Mouse (Mus musculus) layer of hippocampus, postnatal 14 days (tissue): ENCODE measurements around the gene Dclk3. TPM values are rescaled to one million over a fixed set of nuclear protein-coding genes. Genes with fewer than 3 reads are reported as not detected.

Experiments
- DNase-seq, 2 experiments: peaks; one replicate each; pipeline ENCODE4 v3.0.0; 2021 to 2022; ENCODE audit warnings: low spot score in 2 of 2, mixed read lengths in 1 of 2
- total RNA-seq, 2 experiments: library from RNA; stranded (reverse); gene quantifications; 2 replicates each; pipeline ENCODE4 v1.2.3; 2021

The Dclk3 gene
- total RNA-seq, 2 experiments from 2014 or later = 6.7 to 7.9 TPM

DNA sequence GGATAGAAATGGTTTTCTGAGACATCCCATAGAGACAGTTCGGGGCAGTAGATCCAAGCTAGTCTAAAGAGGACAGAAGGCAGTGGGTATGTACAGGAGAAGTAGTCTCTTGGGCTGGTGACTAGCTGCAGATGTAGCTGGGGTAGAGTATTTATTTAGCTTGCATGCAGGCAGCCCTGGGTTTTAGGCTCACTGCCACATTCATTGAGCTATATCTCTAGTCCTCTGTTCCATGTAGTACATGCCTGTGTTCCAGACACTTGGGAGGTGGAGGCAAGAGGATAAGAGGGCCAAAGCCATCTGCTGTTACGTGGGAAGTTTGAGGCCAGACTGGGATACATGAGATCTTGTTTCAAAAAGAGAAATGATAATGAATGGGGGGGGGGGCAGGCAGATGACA is 3.5 kb upstream of the Dclk3 start:
- no peak for DNase-seq

- DNase-seq = no peak
Observed at GRCm38 (mm10) chr9:111439836-111440201, 938 bp downstream of the Dclk3 start.

DNA sequence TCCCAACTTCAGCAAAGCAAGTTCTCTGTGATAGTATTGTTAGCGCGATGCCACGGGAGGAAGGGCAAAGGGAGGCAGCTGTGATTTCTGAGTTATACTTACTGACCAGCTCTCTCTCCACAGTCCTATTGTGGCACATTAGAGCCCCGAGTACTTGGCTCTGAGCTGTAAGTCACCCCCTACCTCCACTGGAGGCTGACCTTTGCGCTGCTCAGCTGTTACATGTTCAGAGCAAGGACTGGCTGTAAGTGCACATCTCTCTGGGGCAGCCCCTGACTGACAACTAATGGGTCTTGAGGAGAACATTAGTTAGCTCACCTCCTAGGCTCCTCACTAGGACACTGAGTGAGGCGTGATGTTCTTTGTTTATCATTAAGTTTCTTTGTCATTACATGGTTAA is 1.6 kb downstream of the Dclk3 start:
- no peak for DNase-seq

DNA sequence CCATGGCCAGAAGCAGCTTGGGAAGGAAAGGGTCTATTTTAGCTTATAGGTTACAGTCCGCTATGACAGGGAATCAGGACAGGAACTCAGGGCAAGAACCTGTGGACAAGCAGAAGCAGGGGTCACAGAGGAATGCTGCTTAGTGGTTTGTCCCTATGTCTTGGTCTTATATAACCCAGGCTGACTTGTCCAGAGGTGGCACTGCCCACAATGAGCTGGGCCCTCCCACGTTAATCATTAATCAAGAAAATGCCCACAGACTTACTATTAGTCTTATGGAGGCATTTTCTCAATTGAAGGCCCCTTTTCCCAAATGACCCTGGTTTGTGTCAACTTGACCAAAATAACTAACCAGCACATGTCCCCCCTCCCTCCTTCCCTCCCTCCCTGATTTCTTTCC is 2.3 kb downstream of the Dclk3 start:
- no peak for DNase-seq

DNA sequence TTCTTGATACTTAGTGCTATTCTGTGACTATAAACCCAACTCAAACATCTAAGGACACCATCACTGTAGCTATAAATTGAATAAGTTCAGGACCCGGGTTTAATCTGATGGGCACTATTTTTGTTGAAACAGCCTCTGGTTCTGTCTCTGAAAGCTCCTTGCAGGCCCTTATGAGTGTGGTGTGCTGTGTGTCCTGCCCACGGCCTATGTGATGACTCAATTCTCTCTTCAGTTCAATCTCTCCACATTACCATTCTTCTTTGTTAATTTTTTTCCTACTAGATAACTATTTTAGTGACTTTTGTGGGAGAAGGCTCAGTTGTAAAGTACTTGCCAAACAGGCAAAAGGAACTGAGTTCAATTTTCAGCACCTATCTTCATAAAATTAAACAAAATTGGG is 7.3 kb downstream of the Dclk3 start:
- DNase-seq = no peak

DNA sequence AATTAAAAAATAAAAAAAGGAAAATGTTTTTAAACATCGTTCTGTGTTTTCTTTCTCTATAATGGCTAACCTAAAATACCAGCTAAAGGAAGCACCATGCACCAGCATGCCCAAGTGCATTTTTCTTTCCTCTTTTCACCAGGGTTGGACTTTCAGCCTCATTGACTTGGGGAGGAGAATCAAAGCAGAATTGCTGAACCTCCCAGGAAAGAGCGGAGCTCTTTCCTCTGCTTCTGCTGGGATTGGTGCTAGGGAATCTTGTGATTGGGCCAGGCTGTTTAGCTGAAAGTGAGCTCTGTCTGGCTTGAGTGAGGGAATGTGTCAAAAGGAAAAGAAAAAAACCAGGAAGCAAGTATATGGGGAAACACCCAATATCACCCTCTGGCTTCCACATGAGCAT is 10.1 kb downstream of the Dclk3 start:
- DNase-seq = no peak

DNA sequence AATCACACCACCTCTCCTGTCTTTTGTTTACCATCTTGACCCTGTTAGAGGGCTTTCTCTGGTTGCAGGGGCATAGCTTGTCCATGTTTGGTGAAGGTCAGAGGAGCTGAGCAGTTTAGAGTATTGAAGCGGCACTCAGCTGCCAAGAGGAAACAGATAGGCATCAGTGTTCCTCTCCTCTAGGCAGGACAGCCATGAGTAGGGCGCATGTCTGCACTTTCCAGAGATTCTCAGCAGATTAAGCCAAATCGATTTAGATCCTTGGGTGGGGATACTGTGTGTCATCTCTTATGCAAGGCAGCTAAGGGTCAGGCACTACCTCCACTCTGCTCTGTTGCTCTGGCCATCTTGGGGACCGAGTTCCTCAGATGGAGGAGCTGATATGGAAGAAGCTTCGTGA is 11.0 kb downstream of the Dclk3 start:
- no peak for DNase-seq

GRCm38 (mm10) chr9:111450853-111451404 is 12.0 kb downstream of the Dclk3 start:
- DNase-seq = no peak

DNA sequence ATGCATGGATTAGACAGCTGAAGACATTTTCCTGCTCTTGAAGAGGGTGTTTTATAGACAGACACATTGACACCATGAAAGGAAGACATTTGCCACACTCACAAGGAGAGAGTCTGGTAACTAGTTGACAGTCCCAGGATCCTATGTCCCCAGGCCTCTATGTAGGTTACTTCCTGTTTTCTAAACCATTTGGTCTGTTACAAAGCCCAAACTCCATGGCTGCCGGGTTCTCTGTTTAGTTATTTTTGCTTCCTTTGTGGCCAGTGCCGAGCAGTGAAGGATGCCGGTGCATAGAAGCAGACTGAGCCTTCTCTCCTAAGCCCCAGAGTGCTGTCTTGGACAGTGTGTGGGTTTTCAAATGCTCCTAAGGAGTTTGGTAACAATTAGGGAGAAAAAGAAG is 15.0 kb downstream of the Dclk3 start:
- no peak for DNase-seq

DNA sequence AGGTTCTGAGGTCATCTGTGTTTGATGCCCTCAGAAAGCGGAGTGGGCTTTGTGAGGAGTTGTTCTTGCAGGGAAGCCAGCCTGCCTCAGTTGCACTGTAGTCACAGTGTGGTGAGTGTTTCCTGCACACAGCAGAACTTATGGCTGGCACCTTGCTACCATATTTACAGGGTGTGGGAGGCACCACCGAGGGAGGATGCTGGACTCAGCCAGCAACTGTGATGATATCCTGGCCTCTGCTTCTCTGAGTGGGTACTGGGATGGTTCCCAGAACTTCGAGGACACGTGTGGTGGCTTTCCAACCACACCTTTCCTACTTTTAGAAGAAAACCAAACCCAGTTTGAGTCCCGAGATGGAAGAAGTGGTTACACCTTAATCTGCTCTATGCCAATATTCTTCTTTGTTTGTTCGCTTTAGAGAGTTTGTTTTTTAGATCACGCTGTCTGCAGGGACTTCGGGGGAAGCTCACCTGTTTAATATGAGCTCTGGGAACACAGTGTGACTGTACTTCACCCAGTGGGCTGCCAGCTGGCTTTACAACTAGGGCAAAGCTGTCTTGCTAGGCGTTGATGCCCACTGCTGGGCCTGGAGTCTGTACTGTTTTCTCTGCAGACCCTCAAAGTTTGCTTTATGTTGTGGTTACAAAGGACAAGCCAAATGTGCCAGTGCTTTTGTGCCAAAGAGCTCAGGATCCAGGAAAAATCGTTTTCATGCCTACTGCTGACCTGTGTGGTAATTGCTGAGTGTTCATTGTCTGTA is 18.5 kb downstream of the Dclk3 start:
- DNase-seq = no peak

- no peak for DNase-seq
Observed at GRCm38 (mm10) chr9:111457936-111458310, 19.0 kb downstream of the Dclk3 start.

DNA sequence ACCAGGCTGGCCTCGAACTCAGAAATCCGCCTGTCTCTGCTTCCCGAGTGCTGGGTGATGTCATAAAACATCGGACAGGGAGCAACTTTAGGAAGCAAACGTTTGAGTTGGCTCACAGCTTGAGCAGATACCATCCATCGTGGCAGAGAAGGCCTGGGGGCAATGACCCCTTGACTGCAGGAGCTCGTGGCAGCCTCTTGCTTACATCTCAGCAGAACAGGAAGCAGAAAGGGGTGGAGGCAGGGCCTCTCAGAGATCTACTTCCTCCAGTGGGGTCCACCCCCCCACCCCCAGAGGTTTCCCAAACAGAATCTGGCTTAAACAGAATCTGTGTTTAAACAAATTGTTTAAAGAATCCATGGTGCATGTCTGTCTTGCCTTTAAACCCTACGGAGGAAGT is 20.6 kb downstream of the Dclk3 start:
- no peak for DNase-seq

- no peak for DNase-seq
Observed at GRCm38 (mm10) chr9:111460201-111460814, 21.4 kb downstream of the Dclk3 start.

DNA sequence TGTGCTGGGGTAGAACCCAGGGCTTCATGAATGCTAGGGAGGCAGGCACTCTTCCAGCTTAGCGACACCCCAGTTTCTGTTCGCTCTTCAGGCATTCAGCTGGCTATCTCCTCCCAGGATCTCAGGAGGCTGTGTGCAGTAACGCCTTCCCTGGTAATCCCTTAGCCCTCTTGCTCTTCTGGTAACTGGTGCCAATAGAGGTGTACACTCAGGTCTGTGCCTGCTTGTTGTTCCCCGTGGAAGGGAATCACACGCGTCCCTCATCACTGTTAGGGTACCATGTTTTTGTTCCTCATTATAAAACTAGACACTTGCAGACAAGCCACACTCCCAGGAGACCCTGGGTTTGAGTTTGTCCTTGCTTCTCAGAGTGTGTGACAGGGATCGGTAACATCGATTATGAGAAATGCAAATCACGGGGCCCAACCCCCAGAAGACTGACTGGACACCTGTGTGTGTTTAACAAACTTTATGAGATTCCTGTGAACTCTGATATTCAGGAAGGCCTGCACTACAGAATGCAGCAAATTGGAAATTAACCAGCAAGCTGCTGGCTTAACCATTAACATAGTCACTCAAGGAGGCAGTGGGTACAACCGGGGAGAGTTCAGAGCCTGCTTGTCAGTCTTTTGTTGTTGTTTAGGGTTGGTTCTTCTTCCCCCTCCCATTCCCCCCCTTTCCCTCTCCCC is 22.7 kb downstream of the Dclk3 start:
- no peak for DNase-seq

GRCm38 (mm10) chr9:111465666-111466065 is 26.8 kb downstream of the Dclk3 start:
- peak in 1 of 2 experiments; percentile 54 for DNase-seq

- DNase-seq = no peak
Observed at GRCm38 (mm10) chr9:111473686-111474457, 35.0 kb downstream of the Dclk3 start.

- no peak for DNase-seq
Observed at GRCm38 (mm10) chr9:111474458-111474745, 35.5 kb downstream of the Dclk3 start.

DNA sequence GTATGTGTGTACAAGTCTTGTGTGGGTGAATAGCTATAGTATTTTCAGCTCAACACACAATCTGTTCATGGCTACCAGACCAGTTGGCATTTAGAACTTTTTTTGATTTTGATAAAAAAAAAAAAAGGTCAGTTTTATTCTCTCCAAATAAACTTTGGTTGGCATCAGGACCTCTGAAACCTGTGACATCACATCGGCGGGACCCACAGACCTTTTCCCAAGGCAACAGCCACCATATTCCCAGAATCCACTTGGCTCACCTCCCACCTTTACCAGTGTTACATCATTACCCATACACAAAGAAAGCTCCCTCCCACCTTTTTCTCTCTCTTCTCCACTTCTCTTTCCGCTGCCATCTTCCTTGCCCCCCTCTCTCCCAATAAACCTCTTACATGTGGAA is 36.4 kb downstream of the Dclk3 start:
- DNase-seq = no peak

DNA sequence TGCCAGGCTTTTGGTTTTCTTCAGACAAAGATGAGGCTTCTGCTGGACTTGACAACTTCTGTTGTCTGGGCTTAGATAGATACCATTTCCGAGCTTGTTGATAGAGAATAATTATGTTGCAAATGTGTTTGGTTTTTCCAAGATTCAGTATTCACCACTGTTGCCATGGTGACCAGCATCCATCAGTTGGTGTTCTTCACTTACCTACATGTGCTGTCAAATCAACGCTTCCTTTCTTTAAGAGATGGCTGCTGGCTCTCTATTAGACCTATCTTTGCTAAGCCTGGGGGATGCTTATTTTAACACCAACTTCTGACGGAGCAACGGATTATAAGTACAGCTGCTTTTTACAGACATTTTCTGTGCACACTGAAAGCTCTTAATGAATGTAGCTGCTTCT is 37.1 kb downstream of the Dclk3 start:
- DNase-seq = no peak

GRCm38 (mm10) chr9:111476479-111477016 is 37.7 kb downstream of the Dclk3 start:
- DNase-seq = no peak

GRCm38 (mm10) chr9:111478853-111479490 is 40.1 kb downstream of the Dclk3 start:
- peak in 1 of 2 experiments; percentile 45 for DNase-seq
